Mouse (Mus musculus) hindbrain, postnatal 0 days (tissue): ENCODE measurements around the gene Gm884. TPM values are rescaled to one million over a fixed set of nuclear protein-coding genes. Genes with fewer than 3 reads are reported as not detected.

Source experiments
- ATAC-seq: fragments of 200-750 bp; cut with Nextera tagmentation; 2 replicates; pipeline ENCODE4 v1.8.0; 2017; ENCODE audit warnings: mild to moderate bottlenecking, moderate TSS enrichment, moderate library complexity
- DNase-seq: peaks from one replicate; pipeline ENCODE4 v3.0.0-alpha.2; 2015; ENCODE audit warnings: low spot score
- H3K27ac ChIP-seq: fragments of 300-500 bp; sonication (generic); 2 replicates; pipeline ENCODE4 v1.5.1; 2014; ENCODE audit warnings: mild to moderate bottlenecking
- H3K27me3 ChIP-seq: fragments of 300-500 bp; sonication (generic); 2 replicates; pipeline ENCODE4 v1.6.1; 2014; ENCODE audit warnings: low read length, mixed read lengths; ENCODE audit not compliant: insufficient read depth
- H3K36me3 ChIP-seq: fragments of 300-500 bp; sonication (generic); 2 replicates; pipeline ENCODE4 v1.6.1; 2014; ENCODE audit warnings: low read length, mixed read lengths; ENCODE audit not compliant: insufficient read depth
- H3K4me1 ChIP-seq: fragments of 300-500 bp; sonication (generic); 2 replicates; pipeline ENCODE4 v1.6.1; 2014; ENCODE audit warnings: antibody characterized with exemption, low read length, mixed read lengths; ENCODE audit not compliant: insufficient read depth
- H3K4me2 ChIP-seq: fragments of 300-500 bp; sonication (generic); 2 replicates; pipeline ENCODE4 v1.6.1; 2014; ENCODE audit warnings: low read depth, mild to moderate bottlenecking, low read length, moderate library complexity, mixed read lengths
- H3K4me3 ChIP-seq: fragments of 300-500 bp; sonication (generic); 2 replicates; pipeline ENCODE4 v1.5.1; 2014; ENCODE audit warnings: low read length
- H3K9ac ChIP-seq: fragments of 300-500 bp; sonication (generic); replicated peaks from 2 replicates; pipeline ENCODE4 v1.6.1; 2014; ENCODE audit warnings: mild to moderate bottlenecking, low read length, moderate library complexity, mixed read lengths
- H3K9me3 ChIP-seq: fragments of 300-500 bp; sonication (generic); 2 replicates; pipeline ENCODE4 v1.6.1; 2016; ENCODE audit warnings: low read length, mixed read lengths
- CTCF ChIP-seq: IDR thresholded peaks from 2 replicates; pipeline ENCODE4 v1.5.1; 2016; ENCODE audit warnings: antibody characterized with exemption, control low read depth, low read depth
- WGBS: fragments of 180-500 bp; shearing (Covaris S2); extraction: QIAGEN DNeasy Blood & Tissue Kit; methylation state at CpG from one replicate; pipeline ENCODE4 v1.1.7; 2014; 5-methylcytosine and 5-hydroxymethylcytosine counted together
- polyA plus RNA-seq: library from polyadenylated mRNA; unstranded; fragments of >200 nt; fragmentation: Nextera tagmentation; extraction: Ambion mirVana; gene quantifications from 2 replicates; pipeline ENCODE4 v1.2.1, GENCODE M21; 2015
- total RNA-seq: library from RNA; depleted of rRNA; stranded (reverse); fragments of >200 nt; gene quantifications from 2 replicates; pipeline ENCODE4 v1.2.3, GENCODE M21; 2014

Gm884 gene
- total and polyA plus RNA-seq, 2 experiments from 2014 or later: 0.03 TPM; not detected in 1

GRCm38 (mm10) chr11:103658189-103658588 lies 37.2 kb upstream of the Gm884 start:
- WGBS: 50% methylated on average over 7 of the region's 7 CpGs
- Histone ChIP-seq H3K9ac (no peak overlapping the region), H3K4me3 (no peak overlapping the region), H3K36me3 (no peaks in the 10 kb centered on the region), H3K4me1 (no peaks in the 10 kb centered on the region), H3K27me3 (peaks cover 4% of the 10 kb centered on the region; the same call in 1 of the 2 replicates), H3K9me3 (no peaks in the 10 kb centered on the region), H3K4me2 (no peak overlapping the region), H3K27ac (no peak overlapping the region)
- ATAC-seq (no peak), DNase-seq (peak; percentile 72)
- no peak for TF ChIP-seq CTCF

- no peak overlapping the region for H3K27ac ChIP-seq
- H3K36me3 ChIP-seq: no peaks in the 10 kb centered on the region
- H3K4me1 ChIP-seq: no peaks in the 10 kb centered on the region
- H3K9ac ChIP-seq: no peak overlapping the region
- peaks cover 14% of the 10 kb centered on the region for H3K27me3 ChIP-seq
- no peak overlapping the region for H3K4me3 ChIP-seq
- H3K4me2 ChIP-seq: no peak overlapping the region
- DNase-seq: no peak
- no peaks in the 10 kb centered on the region for H3K9me3 ChIP-seq
- TF ChIP-seq CTCF: no peak
- WGBS: 20% methylated on average over 3 of the region's 3 CpGs
- no peak for ATAC-seq
Measured at GRCm38 (mm10) chr11:103656520-103656919, 35.6 kb upstream of the Gm884 start.

- H3K4me1 ChIP-seq: peaks cover 3% of the 10 kb centered on the region; the same call in 1 of the 2 replicates
- DNase-seq (no peak), ATAC-seq (no peak)
- TF ChIP-seq CTCF: no peak
- H3K4me2 ChIP-seq: no peak overlapping the region
- WGBS: 69% methylated on average over 10 of the region's 10 CpGs
- no peak overlapping the region for H3K27ac ChIP-seq
- peaks cover 38% of the 10 kb centered on the region for H3K27me3 ChIP-seq
- no peaks in the 10 kb centered on the region for H3K36me3 ChIP-seq
- no peaks in the 10 kb centered on the region for H3K9me3 ChIP-seq
- no peak overlapping the region for H3K4me3 ChIP-seq
- H3K9ac ChIP-seq: no peak overlapping the region
Measured at GRCm38 (mm10) chr11:103653359-103653965, 32.5 kb upstream of the Gm884 start.

- Histone ChIP-seq H3K4me2 (no peak overlapping the region), H3K9ac (no peak overlapping the region), H3K27ac (no peak overlapping the region), H3K27me3 (peaks cover 51% of the 10 kb centered on the region), H3K4me1 (peaks cover 3% of the 10 kb centered on the region; the same call in 1 of the 2 replicates), H3K9me3 (no peaks in the 10 kb centered on the region), H3K4me3 (no peak overlapping the region), H3K36me3 (no peaks in the 10 kb centered on the region)
- TF ChIP-seq CTCF: no peak
- 76% methylated on average over 6 of the region's 6 CpGs for WGBS
- ATAC-seq: no peak
- DNase-seq: no peak
Measured at GRCm38 (mm10) chr11:103651426-103651825, 30.5 kb upstream of the Gm884 start.

GRCm38 (mm10) chr11:103649983-103650493 lies 29.1 kb upstream of the Gm884 start:
- 2% methylated on average over 37 of the region's 37 CpGs for WGBS
- no peaks in the 10 kb centered on the region for H3K9me3 ChIP-seq
- no peak overlapping the region for H3K27ac ChIP-seq
- peak overlapping the region; percentile 66 for H3K4me2 ChIP-seq
- peak; percentile 47; the same call in 1 of the 2 replicates for ATAC-seq
- TF ChIP-seq CTCF: no peak
- peak overlapping the region; percentile 44 for H3K4me3 ChIP-seq
- H3K9ac ChIP-seq: no peak overlapping the region
- no peak for DNase-seq
- H3K4me1 ChIP-seq: peaks cover 3% of the 10 kb centered on the region; the same call in 1 of the 2 replicates
- H3K36me3 ChIP-seq: no peaks in the 10 kb centered on the region
- H3K27me3 ChIP-seq: peaks cover 47% of the 10 kb centered on the region

GRCm38 (mm10) chr11:103649301-103649982 lies 28.5 kb upstream of the Gm884 start, which contains the start of gene Rprml:
Gene Rprml, plus strand, starts transcription at chr11:103649570.
- DNase-seq (no peak), ATAC-seq (peak; percentile 49)
- Histone ChIP-seq H3K4me2 (peak within 1 kb of the TSS; percentile 66), H3K9ac (no peak within 1 kb of the TSS), H3K27me3 (peaks cover 47% of the 10 kb centered on the region), H3K36me3 (no peaks in the 10 kb centered on the region), H3K27ac (no peak within 1 kb of the TSS), H3K9me3 (no peaks in the 10 kb centered on the region), H3K4me1 (peaks cover 3% of the 10 kb centered on the region; the same call in 1 of the 2 replicates), H3K4me3 (peak within 1 kb of the TSS; percentile 44)
- WGBS: under 1% methylated on average over 71 of the region's 71 CpGs
- TF ChIP-seq CTCF: no peak
